Mouse (Mus musculus) kidney, embryonic 14.5 days (tissue): ENCODE results near the gene Tmem56. TPM values are rescaled to one million over a fixed set of nuclear protein-coding genes. Genes with fewer than 3 reads are reported as not detected.

ENCODE experiments used
- ATAC-seq: fragments of 200-750 bp; cut with Nextera tagmentation; 2 replicates; pipeline ENCODE4 v1.8.0; 2017; ENCODE audit warnings: moderate number of reproducible peaks, mild to moderate bottlenecking, moderate TSS enrichment, moderate library complexity; ENCODE audit not compliant: low FRiP score, low TSS enrichment
- H3K27ac ChIP-seq: fragments of 300-500 bp; sonication (generic); 2 replicates; pipeline ENCODE4 v1.5.1; 2014; ENCODE audit warnings: low read depth, mild to moderate bottlenecking, low read length, moderate library complexity, mixed read lengths
- H3K27me3 ChIP-seq: fragments of 300-500 bp; sonication (generic); 2 replicates; pipeline ENCODE4 v1.6.1; 2014; ENCODE audit warnings: mild to moderate bottlenecking, low read length; ENCODE audit not compliant: control insufficient read depth, insufficient read depth
- H3K36me3 ChIP-seq: fragments of 300-500 bp; sonication (generic); 2 replicates; pipeline ENCODE4 v1.6.1; 2014; ENCODE audit warnings: low read length, mixed read lengths; ENCODE audit not compliant: control insufficient read depth, insufficient read depth
- H3K4me1 ChIP-seq: fragments of 300-500 bp; sonication (generic); 2 replicates; pipeline ENCODE4 v1.6.1; 2014; ENCODE audit warnings: low read length, mixed read lengths; ENCODE audit not compliant: control insufficient read depth, insufficient read depth
- H3K4me2 ChIP-seq: fragments of 300-500 bp; sonication (generic); replicated peaks from 2 replicates; pipeline ENCODE4 v1.6.1; 2014; ENCODE audit warnings: low read depth, mild to moderate bottlenecking, low read length
- H3K4me3 ChIP-seq: fragments of 300-500 bp; sonication (generic); 2 replicates; pipeline ENCODE4 v1.5.1; 2014; ENCODE audit warnings: mild to moderate bottlenecking, low read length
- H3K9ac ChIP-seq: fragments of 300-500 bp; sonication (generic); 2 replicates; pipeline ENCODE4 v1.6.1; 2014; ENCODE audit warnings: low read depth, mild to moderate bottlenecking, low read length, moderate library complexity
- H3K9me3 ChIP-seq: fragments of 300-500 bp; sonication (generic); 2 replicates; pipeline ENCODE4 v1.6.1; 2016; ENCODE audit warnings: low read length; ENCODE audit not compliant: control insufficient read depth
- WGBS: fragments of 180-500 bp; shearing (Covaris S2); extraction: QIAGEN DNeasy Blood & Tissue Kit; methylation state at CpG from one replicate; pipeline ENCODE4 v1.1.7; 2014; 5-methylcytosine and 5-hydroxymethylcytosine counted together
- polyA plus RNA-seq: library from polyadenylated mRNA; unstranded; fragments of >200 nt; fragmentation: Nextera tagmentation; extraction: Ambion mirVana; gene quantifications from 2 replicates; pipeline ENCODE4 v1.2.1, GENCODE M21; 2014

The Tmem56 gene
- polyA plus RNA-seq, 1 experiment from 2014 or later, result 2.6 TPM

DNA sequence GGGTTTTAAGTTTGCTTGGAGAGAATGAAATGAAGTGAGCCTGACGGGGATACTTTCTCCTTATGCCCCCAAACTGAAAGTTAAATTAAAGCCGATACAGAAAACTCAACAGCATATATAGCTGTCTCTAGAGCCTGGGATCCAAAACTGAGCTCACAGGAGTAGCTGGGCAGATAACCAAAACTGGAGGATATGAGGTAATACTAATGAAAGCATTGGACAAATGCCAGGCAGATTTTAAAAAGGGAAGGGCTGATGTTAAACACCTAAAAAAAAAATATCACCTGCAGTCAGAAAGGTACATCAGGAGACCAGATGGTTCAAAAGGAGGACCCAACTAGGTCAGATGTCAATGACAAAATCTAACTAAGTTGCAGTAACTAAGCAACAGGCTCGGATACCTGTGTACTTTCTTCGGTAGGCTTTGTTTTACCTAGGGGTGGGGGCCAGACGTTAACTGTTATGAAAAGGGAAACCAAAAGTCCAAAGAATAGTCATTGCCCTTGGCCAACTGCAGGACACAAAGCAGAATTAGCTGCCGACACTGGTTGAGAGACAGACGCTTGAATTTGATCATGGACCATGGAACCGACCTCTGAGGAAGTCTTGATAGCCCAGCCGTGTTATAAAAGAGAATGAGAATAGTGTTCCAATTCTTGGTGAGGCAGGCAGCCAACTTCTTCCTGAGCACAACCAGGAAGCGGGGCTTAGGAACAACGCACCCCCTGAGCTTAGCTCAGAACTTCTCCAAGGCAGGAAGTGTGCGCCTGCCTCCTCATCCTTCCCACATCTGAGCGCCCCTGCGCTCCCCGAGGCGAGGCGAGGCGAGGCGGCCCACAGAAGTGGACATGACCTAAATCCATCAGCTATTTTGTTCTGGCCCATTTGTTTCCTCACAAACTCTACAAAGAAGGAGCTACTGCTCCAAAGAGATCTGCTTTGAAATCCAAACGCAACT lies 24.1 kb downstream of the Tmem56 start:
- no peak for ATAC-seq
- no peak overlapping the region for H3K27ac ChIP-seq
- H3K9ac ChIP-seq, result no peak overlapping the region
- no peaks in the 10 kb centered on the region for H3K9me3 ChIP-seq
- H3K4me3 ChIP-seq, result no peak overlapping the region
- 0 out of 2 replicates have a peak overlapping the region, but pooled peaks have one; percentile 8 for H3K4me2 ChIP-seq
- peaks cover 36% of the 10 kb centered on the region for H3K27me3 ChIP-seq
- H3K36me3 ChIP-seq, result no peaks in the 10 kb centered on the region
- no peaks in the 10 kb centered on the region for H3K4me1 ChIP-seq
- WGBS, result 57% methylated on average over 20 of the region's 20 CpGs

GRCm38 (mm10) chr3:121257418-121257817 lies 25.5 kb downstream of the Tmem56 start:
- no peak overlapping the region for H3K4me3 ChIP-seq
- peaks cover 29% of the 10 kb centered on the region for H3K27me3 ChIP-seq
- H3K27ac ChIP-seq, result no peak overlapping the region
- no peaks in the 10 kb centered on the region for H3K36me3 ChIP-seq
- H3K4me1 ChIP-seq, result no peaks in the 10 kb centered on the region
- no peak overlapping the region for H3K9ac ChIP-seq
- 85% methylated on average over 10 of the region's 10 CpGs for WGBS
- H3K9me3 ChIP-seq, result no peaks in the 10 kb centered on the region
- H3K4me2 ChIP-seq, result no peak overlapping the region
- no peak for ATAC-seq

DNA sequence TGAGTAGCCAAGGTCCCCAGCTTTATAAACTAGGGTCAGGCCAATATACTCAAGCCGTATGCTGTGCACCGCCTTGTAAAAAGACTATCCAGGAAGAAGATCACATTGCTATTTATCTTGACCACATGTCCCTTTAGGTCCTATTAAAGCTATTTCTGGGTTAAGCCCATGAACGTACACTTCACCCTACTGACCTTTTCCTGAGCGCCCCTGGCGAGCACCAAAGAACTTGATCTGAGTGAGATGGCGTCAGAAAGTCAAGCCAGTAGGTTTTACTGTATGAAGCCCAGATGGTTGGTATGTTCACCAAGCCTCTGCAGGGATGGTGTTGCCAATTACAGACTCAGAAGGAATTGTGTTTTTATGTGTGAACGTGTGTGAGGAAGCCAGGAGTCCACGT lies 26.8 kb downstream of the Tmem56 start:
- Histone ChIP-seq H3K4me1 (no peaks in the 10 kb centered on the region), H3K27ac (no peak overlapping the region), H3K36me3 (no peaks in the 10 kb centered on the region), H3K4me3 (no peak overlapping the region), H3K9ac (no peak overlapping the region), H3K4me2 (no peak overlapping the region), H3K9me3 (no peaks in the 10 kb centered on the region), H3K27me3 (peaks cover 17% of the 10 kb centered on the region; the same call in 1 of the 2 replicates)
- 73% methylated on average over 8 of the region's 8 CpGs for WGBS
- no peak for ATAC-seq

GRCm38 (mm10) chr3:121255501-121255900 lies 27.4 kb downstream of the Tmem56 start:
- ATAC-seq, result no peak
- H3K4me2 ChIP-seq, result no peak overlapping the region
- no peak overlapping the region for H3K9ac ChIP-seq
- H3K4me1 ChIP-seq, result no peaks in the 10 kb centered on the region
- no peaks in the 10 kb centered on the region for H3K36me3 ChIP-seq
- H3K27ac ChIP-seq, result no peak overlapping the region
- no peaks in the 10 kb centered on the region for H3K9me3 ChIP-seq
- H3K4me3 ChIP-seq, result no peak overlapping the region
- H3K27me3 ChIP-seq, result peaks cover 11% of the 10 kb centered on the region; the same call in 1 of the 2 replicates
- 84% methylated on average over 7 of the region's 7 CpGs for whole genome bisulfite sequencing

DNA sequence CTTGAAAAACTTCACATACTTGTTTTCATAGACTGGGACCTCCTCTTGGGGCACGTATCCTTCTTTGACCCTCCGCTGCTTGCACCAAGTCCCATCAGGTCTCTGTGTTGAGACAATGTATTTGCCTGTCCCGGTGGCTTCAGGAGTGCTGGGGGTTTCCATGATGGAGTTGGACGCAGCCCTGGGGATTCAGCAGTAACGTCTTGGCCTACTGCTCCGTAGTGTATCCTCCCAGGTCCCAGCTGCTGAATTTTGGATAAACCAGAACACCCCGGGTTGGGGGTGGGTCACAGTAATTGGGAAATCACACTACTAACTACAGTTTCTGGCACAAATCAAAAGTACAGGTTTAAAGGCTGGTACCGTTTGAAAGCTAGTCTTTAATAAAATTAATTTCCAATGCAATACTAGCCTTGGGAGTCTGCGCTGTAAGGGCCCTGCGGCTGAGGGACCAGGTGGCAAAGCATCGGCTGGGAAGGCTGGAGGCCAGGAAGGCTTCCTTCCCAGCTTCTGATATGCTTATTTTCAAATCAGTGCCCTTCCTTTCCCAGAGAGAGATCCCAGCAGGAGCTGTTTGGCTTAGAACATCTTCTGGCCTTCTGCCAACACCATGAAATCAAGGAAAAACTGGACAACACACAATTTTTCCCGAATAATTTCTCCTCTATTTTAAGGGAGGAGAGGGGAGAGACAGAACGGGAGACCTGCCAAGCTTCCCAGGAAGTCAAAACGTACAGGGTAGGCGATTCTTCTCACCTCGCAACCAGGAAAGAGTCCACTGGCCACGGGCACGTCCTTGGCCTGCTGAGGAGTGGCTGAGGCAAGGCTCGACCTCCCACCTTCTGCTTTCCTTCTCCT lies 32.1 kb downstream of the Tmem56 start:
- H3K9me3 ChIP-seq, result no peaks in the 10 kb centered on the region
- H3K4me3 ChIP-seq, result no peak overlapping the region
- whole genome bisulfite sequencing, result 79% methylated on average over 19 of the region's 19 CpGs
- H3K4me2 ChIP-seq, result no peak overlapping the region
- no peak for ATAC-seq
- H3K4me1 ChIP-seq, result no peaks in the 10 kb centered on the region
- H3K9ac ChIP-seq, result no peak overlapping the region
- no peak overlapping the region for H3K27ac ChIP-seq
- no peaks in the 10 kb centered on the region for H3K27me3 ChIP-seq
- no peaks in the 10 kb centered on the region for H3K36me3 ChIP-seq

DNA sequence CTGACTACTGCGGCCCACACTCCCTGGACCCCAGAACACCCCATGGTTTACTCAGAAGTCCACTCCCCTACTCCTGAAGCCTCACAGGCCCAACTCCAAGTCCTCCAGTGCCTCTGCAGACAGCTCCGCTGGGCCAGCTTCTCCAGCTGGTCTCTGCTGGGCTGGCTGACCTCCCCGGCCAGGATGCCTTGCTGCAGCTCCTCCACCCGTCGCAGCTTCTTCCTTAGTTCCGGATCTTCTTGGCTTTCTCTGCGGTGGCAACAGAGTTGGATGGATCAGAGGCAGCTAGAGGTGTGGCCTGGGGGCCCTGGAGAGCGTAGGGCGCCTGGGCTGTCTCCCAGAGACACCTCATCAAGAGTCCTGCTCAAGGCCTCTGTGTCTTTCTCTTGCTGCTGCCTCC lies 32.9 kb downstream of the Tmem56 start:
- H3K4me2 ChIP-seq, result no peak overlapping the region
- 85% methylated on average over 9 of the region's 9 CpGs for WGBS
- no peak overlapping the region for H3K4me3 ChIP-seq
- no peaks in the 10 kb centered on the region for H3K27me3 ChIP-seq
- no peaks in the 10 kb centered on the region for H3K9me3 ChIP-seq
- H3K36me3 ChIP-seq, result no peaks in the 10 kb centered on the region
- 0 out of 2 replicates have a peak, but pooled peaks have one; percentile 39 for ATAC-seq
- no peak overlapping the region for H3K27ac ChIP-seq
- H3K9ac ChIP-seq, result no peak overlapping the region
- no peaks in the 10 kb centered on the region for H3K4me1 ChIP-seq

DNA sequence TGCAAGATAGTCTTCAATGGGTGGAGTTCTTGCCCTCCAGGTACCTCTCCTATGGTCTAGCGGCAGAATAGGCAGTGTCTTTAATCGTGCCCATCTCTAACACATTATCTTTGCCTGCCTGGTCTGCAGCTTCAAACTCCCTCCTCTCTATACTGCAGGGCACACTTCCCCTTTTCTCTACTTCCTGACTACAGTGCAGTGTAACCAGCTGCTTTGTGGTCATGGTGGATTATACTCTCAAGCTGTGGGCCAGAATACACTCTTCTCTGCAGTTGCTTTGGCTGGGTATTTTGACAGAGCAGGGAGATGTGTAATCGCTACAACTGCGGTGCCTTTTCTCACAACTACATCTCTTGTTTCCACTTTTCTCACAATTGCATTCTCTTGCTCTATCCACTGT lies 40.0 kb downstream of the Tmem56 start:
- 65% methylated on average over 4 of the region's 4 CpGs for WGBS
- ATAC-seq, result peak; percentile 15; the same call in 1 of the 2 replicates
- no peak overlapping the region for H3K4me3 ChIP-seq
- H3K4me1 ChIP-seq, result peaks cover 25% of the 10 kb centered on the region
- H3K9me3 ChIP-seq, result no peaks in the 10 kb centered on the region
- H3K4me2 ChIP-seq, result no peak overlapping the region
- no peaks in the 10 kb centered on the region for H3K27me3 ChIP-seq
- no peaks in the 10 kb centered on the region for H3K36me3 ChIP-seq
- no peak overlapping the region for H3K27ac ChIP-seq
- no peak overlapping the region for H3K9ac ChIP-seq

DNA sequence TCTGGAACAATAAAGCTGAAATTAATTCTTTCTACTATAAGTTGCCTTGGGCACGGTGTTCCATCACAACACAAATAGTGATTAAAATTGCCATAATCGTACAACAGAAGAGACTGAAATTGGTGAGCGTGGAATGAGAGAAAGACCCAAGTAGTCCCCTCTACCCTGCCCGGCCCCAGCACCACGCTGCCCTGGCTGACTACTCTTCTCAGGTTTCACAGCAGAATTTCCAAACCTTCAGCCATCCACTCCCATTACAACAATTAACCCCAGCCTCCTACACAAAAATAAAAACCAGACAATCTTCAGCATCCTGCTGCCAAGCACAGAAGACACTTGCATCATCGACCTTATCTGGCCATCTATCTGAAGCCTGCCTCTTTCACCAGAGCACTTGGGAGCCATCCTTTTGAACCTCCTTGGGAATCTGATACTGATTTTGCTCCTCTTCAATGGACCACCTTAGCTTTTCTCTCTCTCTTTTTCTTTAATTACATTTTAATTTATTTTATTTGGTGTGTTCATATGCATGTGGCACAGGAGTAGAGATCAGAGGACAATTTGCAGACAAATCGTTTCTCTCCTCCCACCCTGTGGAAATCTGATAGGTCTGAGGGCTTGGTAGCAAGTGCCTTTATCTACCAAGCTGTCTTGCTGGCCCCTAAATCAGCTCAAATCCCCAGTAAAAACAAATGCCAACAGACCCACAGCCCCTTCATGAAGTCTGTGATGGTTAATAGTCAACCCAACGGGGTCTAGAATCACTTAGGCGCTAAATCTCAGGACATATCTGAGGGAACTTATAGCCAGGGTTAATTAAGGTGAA lies 40.6 kb downstream of the Tmem56 start:
- Histone ChIP-seq H3K9ac (no peak overlapping the region), H3K27me3 (no peaks in the 10 kb centered on the region), H3K36me3 (no peaks in the 10 kb centered on the region), H3K4me3 (no peak overlapping the region), H3K9me3 (no peaks in the 10 kb centered on the region), H3K4me1 (peaks cover 25% of the 10 kb centered on the region), H3K27ac (no peak overlapping the region), H3K4me2 (no peak overlapping the region)
- 23% methylated on average over 9 of the region's 9 CpGs for WGBS
- ATAC-seq, result peak; percentile 55; the same call in 1 of the 2 replicates
